Mouse (Mus musculus): ENCODE data around the gene Uhrf1. TPM values are rescaled to one million over a fixed set of nuclear protein-coding genes. Genes with fewer than 3 reads are reported as not detected.

Uhrf1 gene
- total and polyA plus RNA-seq, 3 experiments: 108 to 196 (median 186) TPM

DNA sequence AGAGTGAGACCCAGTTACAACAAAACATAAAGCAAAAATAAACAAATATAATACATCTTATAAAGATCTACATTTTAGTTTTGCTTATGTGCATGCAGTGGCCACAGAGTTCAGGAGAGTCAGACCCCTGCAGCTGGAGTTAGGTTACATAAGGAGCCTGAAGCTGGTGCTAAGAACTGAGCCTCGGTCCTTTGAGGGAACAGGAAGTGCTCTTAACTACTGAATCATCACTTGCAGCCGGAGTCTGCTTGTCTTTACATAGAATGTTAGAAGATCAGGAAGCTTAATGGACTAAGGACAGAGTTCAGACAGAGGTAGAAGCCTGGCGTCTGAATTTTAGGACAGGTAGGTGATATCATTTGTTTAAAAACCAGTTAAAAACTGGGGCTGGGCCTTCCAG lies 14.3 kb upstream of the Uhrf1 start:
- H3K36me3 ChIP-seq (replicated peaks): peaks cover 32% of the 10 kb centered on the region
- TF ChIP-seq CTCF (IDR thresholded peaks at IDR 0.05; ENCODE audit: low read depth, low read length): no peak
- TF ChIP-seq GATA2 (IDR thresholded peaks at IDR 0.05; ENCODE audit: borderline replicate concordance, low read depth, low read length): no peak
- TF ChIP-seq GATA1 (IDR thresholded peaks at IDR 0.05; ENCODE audit: borderline replicate concordance, low read length): no peak
- no peak for TF ChIP-seq POLR2AphosphoS5 (IDR thresholded peaks at IDR 0.05; ENCODE audit: insufficient replicate concordance, low read depth, low read length)
- TF ChIP-seq TAL1 (conservative IDR thresholded peaks at IDR 0.05; ENCODE audit: low read depth, low read length): no peak
- H3K27me3 ChIP-seq (ENCODE audit: insufficient read depth, low read length): 0 out of 2 replicates have a peak, but pooled peaks cover 2% of the 10 kb centered on the region
- H3K4me3 ChIP-seq (ENCODE audit: low read depth, low read length): peak overlapping the region; percentile 71; the same call in 1 of the 2 replicates
- H3K4me1 ChIP-seq (ENCODE audit: insufficient read depth, low read depth, low read length): peaks cover 76% of the 10 kb centered on the region
- no peak for ATAC-seq (ENCODE audit: extremely low read depth, insufficient number of reproducible peaks, low FRiP score, poor library complexity, severe bottlenecking)
- H3K9me3 ChIP-seq (replicated peaks): no peaks in the 10 kb centered on the region
- DNase-seq (ENCODE audit: low spot score): no peak

DNA sequence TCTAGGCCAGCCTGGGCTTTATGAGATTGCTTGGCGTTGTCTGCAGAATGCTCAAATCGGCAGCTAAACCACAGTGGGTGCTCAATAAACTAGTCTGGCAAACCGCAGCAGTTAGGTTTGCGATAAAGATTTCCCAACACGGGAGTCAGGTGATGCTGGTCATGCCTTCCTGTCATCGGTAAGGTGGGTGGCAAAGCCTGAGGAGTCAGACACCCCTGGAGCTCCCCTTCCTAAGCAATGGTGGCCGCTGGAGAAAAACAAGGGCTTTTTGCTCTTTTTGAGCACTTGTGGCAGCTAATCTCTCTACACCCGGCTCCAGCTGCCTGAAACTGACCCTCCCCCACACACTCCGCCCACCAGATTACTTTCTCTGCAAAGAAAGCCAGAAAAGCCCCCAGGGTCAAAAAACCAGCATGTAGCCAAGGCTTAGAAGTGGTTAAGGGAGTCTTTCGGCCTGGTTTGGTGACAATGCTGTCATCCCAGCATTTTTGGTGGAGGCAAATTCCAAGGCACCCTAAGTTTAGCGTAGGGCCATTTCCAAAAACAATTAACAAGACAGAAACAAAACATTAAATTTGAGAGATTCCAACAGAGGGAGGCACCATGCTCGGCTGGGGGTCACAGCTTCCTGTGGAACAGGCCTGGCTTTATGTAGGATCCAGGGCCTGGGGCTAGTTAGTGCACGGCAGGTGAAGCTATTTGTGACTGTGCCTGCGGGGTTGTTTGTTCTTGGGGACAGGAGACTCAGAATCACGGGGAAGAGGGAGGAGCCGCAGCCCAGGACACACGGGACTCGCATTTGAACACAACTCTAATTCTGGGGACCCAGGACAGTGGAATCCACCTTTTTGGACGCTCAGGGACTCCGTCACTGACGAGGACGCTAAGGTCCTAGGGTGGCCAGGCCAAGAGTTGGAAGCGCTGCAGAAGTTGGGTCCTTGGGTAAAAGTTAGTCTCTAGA lies 13.5 kb upstream of the Uhrf1 start:
- 0 out of 2 replicates have a peak, but pooled peaks have one; percentile 2 for ATAC-seq (ENCODE audit: extremely low read depth, insufficient number of reproducible peaks, low FRiP score, poor library complexity, severe bottlenecking)
- DNase-seq (ENCODE audit: low spot score): no peak

DNA sequence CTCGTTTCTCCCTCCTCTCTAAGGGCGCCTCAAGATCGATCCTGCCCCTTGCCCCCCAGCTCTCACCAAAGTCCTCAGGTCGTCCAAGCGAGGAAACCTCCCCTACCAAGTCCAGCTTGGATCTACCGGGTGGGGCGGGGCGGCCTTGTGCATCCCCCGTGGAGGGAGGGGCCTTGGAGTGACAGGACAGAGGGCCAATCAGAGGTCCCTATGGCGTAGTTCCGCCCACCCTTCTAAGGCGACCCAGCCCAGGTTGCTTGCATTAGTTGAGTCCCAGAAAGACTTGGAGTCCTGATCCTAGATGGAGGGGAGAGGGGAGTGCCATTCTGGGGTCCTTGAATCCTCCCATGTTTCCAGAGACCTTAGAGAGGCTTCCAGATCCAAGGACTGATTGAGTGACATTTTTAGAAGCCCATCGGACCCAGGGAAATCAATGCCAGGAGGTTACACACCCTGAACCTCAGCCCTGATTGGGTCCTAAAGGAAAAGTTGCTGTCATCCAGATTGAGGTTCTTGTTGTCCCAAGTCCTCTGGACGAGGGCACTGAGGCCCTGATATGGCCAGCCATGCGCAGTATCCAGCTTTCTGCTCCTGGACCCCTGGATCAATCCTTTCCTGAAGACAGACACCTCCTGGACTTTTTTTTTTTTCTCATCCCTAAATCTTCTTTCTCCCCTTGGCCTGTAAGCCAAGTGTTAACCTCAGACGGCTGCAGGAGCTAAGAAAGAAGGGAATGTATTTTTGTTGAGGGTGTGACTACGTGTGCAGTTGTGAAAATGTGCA lies 12.5 kb upstream of the Uhrf1 start:
- peaks cover 15% of the 10 kb centered on the region for H3K36me3 ChIP-seq (replicated peaks)
- H3K4me1 ChIP-seq (ENCODE audit: insufficient read depth, low read depth, low read length): peaks cover 72% of the 10 kb centered on the region
- no peak for TF ChIP-seq GATA1 (IDR thresholded peaks at IDR 0.05; ENCODE audit: borderline replicate concordance, low read length)
- TF ChIP-seq POLR2AphosphoS5 (IDR thresholded peaks at IDR 0.05; ENCODE audit: insufficient replicate concordance, low read depth, low read length): no peak
- no peak for TF ChIP-seq GATA2 (IDR thresholded peaks at IDR 0.05; ENCODE audit: borderline replicate concordance, low read depth, low read length)
- no peak for TF ChIP-seq CTCF (IDR thresholded peaks at IDR 0.05; ENCODE audit: low read depth, low read length)
- no peak for TF ChIP-seq TAL1 (conservative IDR thresholded peaks at IDR 0.05; ENCODE audit: low read depth, low read length)
- ATAC-seq (ENCODE audit: extremely low read depth, insufficient number of reproducible peaks, low FRiP score, poor library complexity, severe bottlenecking) (peak; percentile 67), DNase-seq (ENCODE audit: low spot score) (peak; percentile 86)
- peak overlapping the region; percentile 71 for H3K4me3 ChIP-seq (ENCODE audit: low read depth, low read length)
- no peaks in the 10 kb centered on the region for H3K9me3 ChIP-seq (replicated peaks)
- peaks cover 10% of the 10 kb centered on the region for H3K27me3 ChIP-seq (ENCODE audit: insufficient read depth, low read length)

More for the DNA sequence above, 13.5 kb upstream of the Uhrf1 start:
- no peaks in the 10 kb centered on the region for H3K9me3 ChIP-seq (replicated peaks)
- peaks cover 9% of the 10 kb centered on the region for H3K27me3 ChIP-seq (ENCODE audit: insufficient read depth, low read length)
- no peak for TF ChIP-seq CTCF (IDR thresholded peaks at IDR 0.05; ENCODE audit: low read depth, low read length)
- TF ChIP-seq GATA2 (IDR thresholded peaks at IDR 0.05; ENCODE audit: borderline replicate concordance, low read depth, low read length): no peak
- no peak for TF ChIP-seq TAL1 (conservative IDR thresholded peaks at IDR 0.05; ENCODE audit: low read depth, low read length)
- TF ChIP-seq POLR2AphosphoS5 (IDR thresholded peaks at IDR 0.05; ENCODE audit: insufficient replicate concordance, low read depth, low read length): no peak
- no peak for TF ChIP-seq GATA1 (IDR thresholded peaks at IDR 0.05; ENCODE audit: borderline replicate concordance, low read length)
- peak overlapping the region; percentile 71 for H3K4me3 ChIP-seq (ENCODE audit: low read depth, low read length)
- H3K4me1 ChIP-seq (ENCODE audit: insufficient read depth, low read depth, low read length): peaks cover 72% of the 10 kb centered on the region
- H3K36me3 ChIP-seq (replicated peaks): peaks cover 25% of the 10 kb centered on the region

DNA sequence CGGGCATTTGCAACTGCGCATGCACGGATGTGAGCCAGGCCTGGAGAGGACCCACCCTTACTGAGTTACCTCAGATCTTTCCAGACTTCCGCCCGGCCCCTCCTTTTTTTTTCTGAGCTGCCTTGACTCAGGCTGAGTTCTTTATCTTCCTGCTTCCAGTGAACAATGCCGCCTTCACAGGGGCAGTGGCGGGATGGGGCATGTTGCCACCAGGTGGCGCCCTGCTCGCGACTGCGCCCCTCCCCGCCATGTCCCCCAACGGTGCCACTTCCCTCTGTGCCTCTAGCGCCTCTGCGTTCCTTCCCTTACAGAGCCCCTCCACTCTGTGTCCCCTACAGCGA lies 12.0 kb upstream of the Uhrf1 start:
- DNase-seq (ENCODE audit: low spot score): peak; percentile 90
- peaks cover 71% of the 10 kb centered on the region for H3K4me1 ChIP-seq (ENCODE audit: insufficient read depth, low read depth, low read length)

DNA sequence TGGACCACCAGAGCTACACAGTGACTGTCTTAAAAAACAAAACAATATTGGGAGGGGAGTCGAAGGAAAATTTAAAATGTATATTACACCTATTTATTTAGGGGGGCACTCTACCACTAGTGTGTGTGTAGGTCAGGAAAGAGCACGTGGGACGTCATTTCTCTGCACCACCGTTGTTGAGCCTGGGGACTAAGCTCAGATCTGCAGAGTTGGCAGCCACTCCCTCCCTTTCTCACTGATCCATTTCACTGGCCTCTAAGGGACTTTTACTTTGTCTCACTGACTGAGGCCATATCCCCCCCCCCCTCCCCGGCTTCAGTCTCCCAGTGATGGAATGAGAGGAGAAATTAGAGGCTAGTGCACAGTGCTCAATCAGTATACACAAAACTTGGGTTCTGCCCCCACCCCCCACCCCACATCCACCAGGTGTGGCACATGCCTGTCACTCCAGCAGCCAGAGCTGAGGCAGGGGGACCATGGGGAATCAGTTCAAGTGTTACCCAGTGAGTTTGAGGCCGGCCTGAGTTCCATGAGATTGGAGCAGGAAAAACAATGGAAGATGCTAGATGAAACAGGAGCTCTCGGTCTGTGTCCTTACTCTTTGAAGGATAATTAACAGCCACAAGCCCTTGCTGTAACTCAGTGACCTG lies 11.2 kb upstream of the Uhrf1 start:
- H3K9me3 ChIP-seq (replicated peaks): no peaks in the 10 kb centered on the region
- peaks cover 66% of the 10 kb centered on the region for H3K4me1 ChIP-seq (ENCODE audit: insufficient read depth, low read depth, low read length)
- DNase-seq (ENCODE audit: low spot score) (no peak), ATAC-seq (ENCODE audit: extremely low read depth, insufficient number of reproducible peaks, low FRiP score, poor library complexity, severe bottlenecking) (no peak)
- H3K36me3 ChIP-seq (replicated peaks): peaks cover 2% of the 10 kb centered on the region
- H3K4me3 ChIP-seq (ENCODE audit: low read depth, low read length): no peak overlapping the region; the same call in 1 of the 2 replicates
- TF ChIP-seq GATA1 (IDR thresholded peaks at IDR 0.05; ENCODE audit: borderline replicate concordance, low read length) (no peak), CTCF (IDR thresholded peaks at IDR 0.05; ENCODE audit: low read depth, low read length) (no peak), POLR2AphosphoS5 (IDR thresholded peaks at IDR 0.05; ENCODE audit: insufficient replicate concordance, low read depth, low read length) (no peak), GATA2 (IDR thresholded peaks at IDR 0.05; ENCODE audit: borderline replicate concordance, low read depth, low read length) (no peak), TAL1 (conservative IDR thresholded peaks at IDR 0.05; ENCODE audit: low read depth, low read length) (no peak)
- H3K27me3 ChIP-seq (ENCODE audit: insufficient read depth, low read length): peaks cover 20% of the 10 kb centered on the region

More for the DNA sequence above, 12.0 kb upstream of the Uhrf1 start:
- H3K36me3 ChIP-seq (replicated peaks): peaks cover 10% of the 10 kb centered on the region
- peak; percentile 71 for ATAC-seq (ENCODE audit: extremely low read depth, insufficient number of reproducible peaks, low FRiP score, poor library complexity, severe bottlenecking)
- TF ChIP-seq CTCF (IDR thresholded peaks at IDR 0.05; ENCODE audit: low read depth, low read length) (peak; percentile 85), GATA2 (IDR thresholded peaks at IDR 0.05; ENCODE audit: borderline replicate concordance, low read depth, low read length) (no peak)
- H3K27me3 ChIP-seq (ENCODE audit: insufficient read depth, low read length): peaks cover 12% of the 10 kb centered on the region
- no peaks in the 10 kb centered on the region for H3K9me3 ChIP-seq (replicated peaks)
- peak overlapping the region; percentile 71; the same call in 1 of the 2 replicates for H3K4me3 ChIP-seq (ENCODE audit: low read depth, low read length)
